Mouse (Mus musculus) kidney, postnatal 4 days (tissue): ENCODE measurements around the gene Rp9.
A peak's percentile ranks its signal among the peaks of the same experiment; 100 is the strongest.
"Not testable (repeated sequence)": the region's sequence is repeated elsewhere in the genome, so short reads cannot be mapped to it uniquely, and the experiment has no call there.

Source experiments
- DNase-seq, 2 experiments: peaks; one replicate each; pipeline ENCODE4 v3.0.0; 2021; ENCODE audit warnings: mixed read lengths in 2 of 2

Gene Rp9

GRCm38 (mm10) chr9:22457142-22457835, 12.3 kb downstream of the Rp9 start:
- no peak for DNase-seq

GRCm38 (mm10) chr9:22455041-22455440, 14.5 kb downstream of the Rp9 start:
- no peak for DNase-seq

DNA sequence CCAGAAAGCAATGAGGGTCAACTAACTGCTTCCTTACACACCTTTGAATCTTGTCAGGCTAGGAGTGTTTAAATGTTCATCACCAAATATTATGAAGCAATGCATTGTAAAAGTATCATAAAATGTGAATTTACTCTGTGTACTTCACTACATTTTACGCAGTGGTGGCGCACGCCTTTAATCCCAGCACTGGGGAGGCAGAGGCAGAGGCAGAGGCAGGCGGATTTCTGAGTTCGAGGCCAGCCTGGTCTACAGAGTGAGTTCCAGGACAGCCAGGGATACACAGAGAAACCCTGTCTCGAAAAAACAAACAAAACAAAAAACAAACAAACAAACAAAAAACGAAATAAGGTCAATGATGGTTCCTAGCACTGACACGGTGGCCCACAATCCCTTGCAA, 15.6 kb downstream of the Rp9 start, which contains the start of gene Gm17545:
TSS of gene Gm17545 (plus strand) at position 301 of the 400 bp plus-strand sequence.
- not testable (repeated sequence) for DNase-seq

- DNase-seq = no peak
These were observed 16.0 kb downstream of the Rp9 start for GRCm38 (mm10) chr9:22453501-22453924.

GRCm38 (mm10) chr9:22452697-22453096, 16.8 kb downstream of the Rp9 start:
- no peak for DNase-seq

- no peak for DNase-seq
These were observed 20.3 kb downstream of the Rp9 start for GRCm38 (mm10) chr9:22449209-22449608.

- DNase-seq = no peak
These were observed 21.1 kb downstream of the Rp9 start for GRCm38 (mm10) chr9:22448420-22448819.

GRCm38 (mm10) chr9:22447213-22447612, 22.3 kb downstream of the Rp9 start:
- DNase-seq = no peak

DNA sequence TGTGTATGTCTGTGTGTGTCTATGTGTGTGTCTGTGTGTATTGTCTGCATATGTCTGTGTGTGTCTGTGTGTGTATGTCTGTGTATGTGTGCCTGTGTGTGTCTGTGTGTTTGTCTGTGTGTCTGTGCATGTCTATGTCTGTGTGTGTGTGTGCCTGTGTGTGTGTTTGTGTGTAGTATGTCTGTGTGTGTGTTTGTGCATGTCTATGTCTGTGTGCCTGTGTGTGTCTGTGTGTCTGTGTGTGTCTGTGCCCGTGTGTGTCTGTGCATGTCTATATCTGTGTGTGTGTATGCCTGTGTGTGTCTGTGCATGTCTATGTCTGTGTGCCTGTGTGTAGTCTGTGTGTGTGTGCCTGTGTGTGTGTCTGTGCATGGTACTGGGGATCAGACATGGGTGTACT, 24.4 kb downstream of the Rp9 start:
- DNase-seq = no peak

GRCm38 (mm10) chr9:22443157-22443556, 26.4 kb downstream of the Rp9 start:
- no peak for DNase-seq

- no peak for DNase-seq
These were observed 30.7 kb downstream of the Rp9 start for GRCm38 (mm10) chr9:22438826-22439225.

GRCm38 (mm10) chr9:22434101-22434500, 35.4 kb downstream of the Rp9 start:
- DNase-seq = no peak

GRCm38 (mm10) chr9:22433221-22433620, 36.3 kb downstream of the Rp9 start:
- DNase-seq = no peak

GRCm38 (mm10) chr9:22430315-22430840, 39.2 kb downstream of the Rp9 start:
- peak; percentile 40 to 56 for DNase-seq

DNA sequence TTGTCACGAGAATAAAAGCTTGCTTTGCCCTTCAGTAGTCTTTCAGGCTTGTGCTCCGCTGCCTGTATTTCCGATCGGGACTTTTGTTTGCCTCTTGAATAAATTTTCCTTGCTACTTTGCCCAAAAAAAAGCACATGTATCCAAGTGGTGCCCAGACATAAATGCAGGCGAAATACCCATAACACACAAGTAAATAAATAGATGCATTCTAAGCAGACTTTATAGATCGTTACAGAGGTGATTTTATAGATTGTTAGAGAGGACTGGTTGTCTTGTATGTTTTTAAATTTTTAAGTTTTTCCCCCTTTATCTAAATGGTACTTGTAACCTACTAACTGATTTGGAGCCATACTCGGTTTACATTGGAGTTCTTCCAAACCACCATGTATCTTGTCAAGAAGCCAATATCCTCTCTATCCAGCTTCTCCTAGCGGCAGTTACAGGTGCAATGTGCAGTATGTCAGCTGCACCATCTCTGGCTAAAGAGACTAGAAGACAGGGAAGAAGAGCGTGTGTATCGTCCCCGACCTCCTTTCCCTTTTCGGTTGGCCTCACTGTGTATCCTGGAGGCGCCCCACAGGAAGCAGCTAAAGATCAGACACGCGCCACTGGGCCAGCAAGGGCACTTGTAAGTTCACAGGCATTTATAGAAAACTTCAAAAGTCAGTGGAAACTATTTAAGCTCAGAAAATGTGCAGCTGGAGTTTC, 39.9 kb downstream of the Rp9 start:
- peak; percentile 45 to 58 for DNase-seq

- DNase-seq = no peak
These were observed 40.7 kb downstream of the Rp9 start for GRCm38 (mm10) chr9:22428666-22429410.

GRCm38 (mm10) chr9:22428028-22428665, 41.4 kb downstream of the Rp9 start:
- no peak for DNase-seq

GRCm38 (mm10) chr9:22424719-22425118, 44.8 kb downstream of the Rp9 start:
- DNase-seq = no peak

DNA sequence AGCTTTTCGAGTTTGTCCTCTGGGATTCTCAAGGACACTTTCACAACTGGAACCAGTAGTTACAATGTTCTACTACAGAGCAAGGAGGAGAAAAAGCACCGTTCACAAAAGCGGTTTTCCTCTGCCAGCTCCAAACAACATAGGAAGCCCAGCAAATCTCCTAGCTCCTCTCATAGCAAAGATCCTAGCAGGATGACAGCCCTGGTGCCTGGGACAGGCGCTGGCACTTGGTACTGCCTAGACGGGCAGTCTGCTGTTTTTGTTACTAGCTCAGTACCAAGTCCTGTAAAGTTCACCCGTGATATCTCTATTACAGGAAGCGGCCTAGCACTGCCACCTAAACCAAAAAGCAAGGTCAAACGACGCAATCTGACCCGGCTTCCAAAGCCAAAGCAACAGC, 45.3 kb downstream of the Rp9 start:
- no peak for DNase-seq

DNA sequence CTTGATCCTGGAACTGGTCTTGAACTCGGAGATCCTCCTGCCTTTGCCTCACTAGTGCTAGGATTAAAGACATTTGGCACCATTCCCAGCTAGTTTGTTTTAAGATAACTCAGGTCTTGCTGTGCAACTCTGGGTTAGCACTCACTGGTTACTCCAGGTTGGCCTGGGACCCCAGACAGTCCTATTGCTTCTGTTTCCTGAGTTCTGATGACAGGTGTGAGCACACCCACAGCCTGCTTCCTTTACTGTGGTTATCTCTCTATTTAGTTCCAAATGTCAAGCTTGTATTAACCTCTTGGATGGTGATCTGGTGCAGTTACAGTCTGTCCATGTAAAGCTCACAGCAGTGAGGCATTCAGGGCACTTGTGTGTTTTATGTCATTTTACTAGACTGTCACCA, 46.0 kb downstream of the Rp9 start:
- DNase-seq = no peak

DNA sequence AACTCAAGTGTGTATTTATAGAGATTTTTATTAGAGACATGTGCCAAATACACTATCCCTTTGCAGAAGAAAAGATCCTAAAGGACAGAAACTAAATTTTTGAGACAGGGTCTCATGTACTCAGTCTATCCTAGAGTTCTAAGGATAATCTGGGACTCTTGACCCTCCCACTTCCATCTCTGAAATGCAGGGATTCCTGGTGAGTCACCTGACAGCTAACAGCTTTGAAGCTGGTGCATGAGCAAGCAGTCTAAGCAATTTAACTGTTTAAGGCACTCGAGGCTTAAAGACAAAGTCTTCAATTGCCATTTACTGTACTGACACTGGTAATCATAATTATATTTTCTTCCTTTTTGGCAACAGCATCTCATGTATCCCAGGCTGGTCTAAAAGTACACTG, 47.0 kb downstream of the Rp9 start:
- no peak for DNase-seq

DNA sequence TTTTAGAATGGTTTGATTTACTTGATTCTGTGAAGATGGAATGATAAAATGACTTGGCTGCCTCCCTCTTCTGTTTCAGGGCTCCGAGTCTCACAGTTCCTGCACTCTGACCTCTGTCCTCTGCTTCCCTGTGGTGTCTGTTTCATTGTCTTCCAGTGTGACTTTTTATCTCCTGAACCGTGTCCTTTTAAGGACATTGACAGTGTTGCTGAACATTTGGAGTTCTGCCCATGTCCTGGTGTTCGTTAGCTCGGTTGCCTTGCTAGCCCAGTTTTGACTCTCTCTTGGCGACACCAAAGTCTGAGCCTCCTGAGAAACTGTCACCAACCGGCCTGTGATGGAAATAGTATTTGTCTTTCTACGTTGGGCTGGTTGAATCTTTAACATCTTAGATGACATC, 49.1 kb downstream of the Rp9 start:
- no peak for DNase-seq

DNA sequence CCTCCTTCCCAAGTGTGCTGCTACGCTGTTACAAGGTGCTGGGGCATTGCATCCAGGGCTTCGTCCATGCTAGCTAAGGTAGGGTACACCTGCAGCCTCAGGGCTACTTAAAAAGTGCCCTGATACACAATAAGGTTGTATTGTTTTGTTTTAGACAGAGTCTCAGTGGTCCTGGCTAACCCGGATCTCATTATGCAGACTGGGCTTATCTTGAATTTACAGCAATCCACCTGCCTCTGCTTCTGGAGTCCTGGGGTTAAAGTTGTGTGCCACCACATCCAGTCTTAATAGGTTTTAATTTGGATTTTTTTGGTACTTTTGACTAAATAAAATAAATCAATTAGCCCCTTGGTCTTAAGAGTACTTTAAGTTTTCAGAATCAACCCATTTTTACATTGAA, 49.7 kb downstream of the Rp9 start:
- no peak for DNase-seq
